Mouse (Mus musculus) C2C12 (cell line): ENCODE measurements around the gene Nxt1. TPM values are rescaled to one million over a fixed set of nuclear protein-coding genes. Genes with fewer than 3 reads are reported as not detected.
A peak's percentile ranks its signal among the peaks of the same experiment; 100 is the strongest.

Source experiments
- H3K27me3 ChIP-seq: one replicate; pipeline ENCODE4 v1.6.1; 2011; ENCODE audit not compliant: control insufficient read depth, insufficient read depth, insufficient read length
- H3K36me3 ChIP-seq: one replicate; pipeline ENCODE4 v1.6.1; 2011; ENCODE audit not compliant: control insufficient read depth, insufficient read depth
- H3K4me3 ChIP-seq: one replicate; pipeline ENCODE4 v1.5.1; 2011; ENCODE audit warnings: mild to moderate bottlenecking, control low read depth; ENCODE audit not compliant: poor library complexity, insufficient read depth, severe bottlenecking
- H3K79me2 ChIP-seq: one replicate; pipeline ENCODE4 v1.6.1; 2011; ENCODE audit not compliant: control insufficient read depth, insufficient read depth
- H3K79me3 ChIP-seq: one replicate; pipeline ENCODE4 v1.6.1; 2011; ENCODE audit warnings: low read depth, control low read depth
- H3ac ChIP-seq: one replicate; pipeline ENCODE3; 2011; ENCODE audit warnings: low read depth; ENCODE audit not compliant: control insufficient read depth, insufficient read length
- CEBPB ChIP-seq: IDR thresholded peaks from one replicate; pipeline ENCODE4 v1.6.1; 2011; ENCODE audit warnings: low read depth, mild to moderate bottlenecking, control low read depth, moderate library complexity
- CTCF ChIP-seq: IDR thresholded peaks from one replicate; pipeline ENCODE4 v1.5.1; 2011; ENCODE audit not compliant: control insufficient read depth, insufficient read depth, insufficient read length
- FOSL1 ChIP-seq: IDR thresholded peaks from one replicate; pipeline ENCODE4 v1.8.0; 2011; ENCODE audit warnings: mild to moderate bottlenecking, low read length; ENCODE audit not compliant: poor library complexity, insufficient read depth, severe bottlenecking
- MAX ChIP-seq: IDR thresholded peaks from one replicate; pipeline ENCODE4 v1.6.1; 2011; ENCODE audit warnings: mild to moderate bottlenecking, control low read depth
- MYOD1 ChIP-seq: IDR thresholded peaks from one replicate; pipeline ENCODE4 v1.6.1; 2011; ENCODE audit warnings: low read depth; ENCODE audit not compliant: control insufficient read depth, insufficient read length
- MYOG ChIP-seq: IDR thresholded peaks from one replicate; pipeline ENCODE4 v1.6.1; 2011; ENCODE audit not compliant: control insufficient read depth, insufficient read length; ENCODE audit errors: extremely low read depth
- USF1 ChIP-seq: IDR thresholded peaks from one replicate; pipeline ENCODE4 v1.6.1; 2011; ENCODE audit warnings: low read depth, mild to moderate bottlenecking, control low read depth, moderate library complexity
- polyA plus RNA-seq: library from polyadenylated mRNA; unstranded; fragments of >200 nt; fragmentation: generic; extraction: Trizol; gene quantifications from one replicate; pipeline ENCODE4 v1.2.1, GENCODE M21; 2012; ENCODE audit warnings: missing spikeins

Gene Nxt1
- polyA plus RNA-seq, 1 experiment: 77.3 TPM

GRCm38 (mm10) chr2:148634466-148634865 is 37.9 kb upstream of the Nxt1 start:
- no peak overlapping the region for H3K4me3 ChIP-seq
- H3K79me3 ChIP-seq: no peaks in the 10 kb centered on the region
- TF ChIP-seq CEBPB (no peak), MAX (no peak)
- H3K79me2 ChIP-seq: no peaks in the 10 kb centered on the region
- H3ac ChIP-seq: no peak overlapping the region
- H3K36me3 ChIP-seq: no peaks in the 10 kb centered on the region
- no peaks in the 10 kb centered on the region for H3K27me3 ChIP-seq

DNA sequence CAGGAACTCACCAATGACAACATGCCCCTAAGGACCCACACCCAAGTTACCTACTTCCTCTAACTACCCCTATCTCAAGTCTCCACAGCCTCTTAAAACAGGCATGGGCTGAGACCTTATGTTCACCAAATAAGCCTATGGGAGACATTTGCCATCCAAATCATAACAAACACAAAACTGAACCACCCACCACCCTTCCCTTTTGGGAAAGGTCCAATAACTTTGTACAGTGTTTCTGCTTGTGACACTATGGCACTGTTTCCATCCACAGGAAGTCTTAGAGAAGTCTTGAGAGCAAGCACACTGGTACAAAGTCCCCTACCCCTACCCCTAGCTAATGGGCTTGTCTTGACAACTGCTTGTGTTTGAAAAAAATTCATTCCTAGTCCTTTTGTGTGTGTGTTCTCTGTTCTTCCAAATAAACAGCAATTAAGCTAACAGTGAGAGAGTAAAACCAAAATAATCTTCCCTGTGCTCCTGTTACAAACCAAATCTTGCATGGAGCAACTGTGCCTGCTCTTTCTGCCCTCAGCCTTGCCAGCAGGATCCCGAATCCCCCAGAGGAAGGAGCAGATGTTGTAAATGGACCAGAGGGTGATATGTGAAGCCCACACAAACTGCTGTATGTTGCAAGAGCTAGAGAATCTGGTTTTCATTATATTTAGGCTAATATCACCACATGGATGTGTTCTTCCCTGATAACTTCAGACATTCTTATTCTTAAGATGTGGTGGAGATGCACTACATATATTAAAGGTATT is 29.6 kb upstream of the Nxt1 start:
- no peaks in the 10 kb centered on the region for H3K36me3 ChIP-seq
- no peak for TF ChIP-seq USF1
- TF ChIP-seq CTCF: no peak
- TF ChIP-seq MYOD1: no peak
- no peak for TF ChIP-seq CEBPB
- TF ChIP-seq MAX: no peak
- no peak overlapping the region for H3ac ChIP-seq
- H3K4me3 ChIP-seq: no peak overlapping the region
- H3K79me3 ChIP-seq: no peaks in the 10 kb centered on the region
- no peaks in the 10 kb centered on the region for H3K27me3 ChIP-seq
- no peaks in the 10 kb centered on the region for H3K79me2 ChIP-seq

DNA sequence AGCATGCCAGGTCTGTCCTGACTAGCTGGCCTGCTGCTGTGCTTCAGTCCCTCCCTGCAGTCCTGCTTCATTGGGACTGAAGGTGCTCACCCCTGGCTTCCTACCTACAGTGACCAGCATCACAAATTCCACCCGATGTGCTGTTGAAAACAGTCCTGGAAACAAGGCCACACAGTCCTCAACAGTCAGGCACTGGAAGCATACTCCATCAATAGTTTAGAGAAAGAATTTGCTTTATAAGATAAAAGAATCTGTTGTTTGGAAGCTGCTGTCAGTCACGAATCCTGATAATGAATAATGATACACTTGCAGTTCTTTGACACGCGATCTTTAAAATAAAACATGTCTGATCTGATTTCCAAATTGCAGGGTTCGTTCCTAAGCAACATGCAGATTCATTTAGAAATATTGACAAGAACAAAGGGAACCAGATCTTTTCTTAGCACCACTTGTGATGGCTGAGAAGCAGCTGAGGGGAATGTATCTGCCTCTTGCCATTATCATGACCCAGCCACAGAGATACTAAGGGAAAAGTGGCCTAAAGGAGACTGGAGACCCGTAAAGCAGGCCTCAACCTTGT is 27.9 kb upstream of the Nxt1 start:
- no peaks in the 10 kb centered on the region for H3K27me3 ChIP-seq
- no peaks in the 10 kb centered on the region for H3K79me2 ChIP-seq
- H3K36me3 ChIP-seq: no peaks in the 10 kb centered on the region
- TF ChIP-seq CTCF (no peak), CEBPB (no peak), FOSL1 (no peak), MYOD1 (no peak), USF1 (no peak), MAX (no peak), MYOG (no peak)
- H3K79me3 ChIP-seq: no peaks in the 10 kb centered on the region
- H3K4me3 ChIP-seq: no peak overlapping the region
- H3ac ChIP-seq: no peak overlapping the region

DNA sequence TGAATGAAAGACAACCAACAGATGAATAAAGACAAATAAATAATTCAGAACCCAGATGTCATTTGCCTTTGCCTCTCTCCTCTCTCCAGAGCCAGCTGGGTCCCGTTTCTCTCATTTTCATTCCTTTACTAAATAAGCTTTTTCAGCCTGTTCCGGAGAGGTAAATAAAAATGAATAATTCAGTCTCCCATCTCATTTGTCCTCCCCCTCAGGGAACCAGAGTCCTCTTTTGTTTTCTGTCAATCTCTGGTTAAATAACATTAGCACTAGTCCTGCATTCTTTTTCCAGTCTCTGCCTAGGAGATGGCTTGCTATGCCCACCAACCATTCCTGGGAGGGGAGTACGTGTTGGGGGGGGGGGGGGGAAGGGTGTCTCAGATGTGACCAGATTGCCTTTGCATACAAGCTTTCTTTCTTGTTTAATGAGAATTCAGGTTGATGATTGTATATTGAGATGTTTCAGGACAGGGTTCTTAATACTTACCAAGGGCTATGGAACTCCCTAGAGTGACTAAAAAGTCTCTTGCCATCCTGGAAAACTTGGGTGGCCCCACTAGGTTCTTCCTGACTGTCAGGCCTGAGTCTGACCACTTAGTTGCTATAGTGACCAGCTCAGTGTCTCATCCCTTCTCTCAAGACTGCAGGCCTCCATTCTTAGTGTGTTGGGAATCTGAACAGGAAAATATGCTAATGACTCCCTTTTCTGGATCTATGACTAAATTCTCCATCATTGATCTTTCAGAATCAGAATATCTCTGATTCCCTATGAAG is 21.6 kb upstream of the Nxt1 start:
- TF ChIP-seq MYOG (no peak), CEBPB (no peak), FOSL1 (no peak), CTCF (no peak), MAX (no peak), MYOD1 (no peak), USF1 (no peak)
- Histone ChIP-seq H3K79me2 (no peaks in the 10 kb centered on the region), H3K27me3 (no peaks in the 10 kb centered on the region), H3ac (no peak overlapping the region), H3K79me3 (no peaks in the 10 kb centered on the region), H3K36me3 (no peaks in the 10 kb centered on the region), H3K4me3 (no peak overlapping the region)

DNA sequence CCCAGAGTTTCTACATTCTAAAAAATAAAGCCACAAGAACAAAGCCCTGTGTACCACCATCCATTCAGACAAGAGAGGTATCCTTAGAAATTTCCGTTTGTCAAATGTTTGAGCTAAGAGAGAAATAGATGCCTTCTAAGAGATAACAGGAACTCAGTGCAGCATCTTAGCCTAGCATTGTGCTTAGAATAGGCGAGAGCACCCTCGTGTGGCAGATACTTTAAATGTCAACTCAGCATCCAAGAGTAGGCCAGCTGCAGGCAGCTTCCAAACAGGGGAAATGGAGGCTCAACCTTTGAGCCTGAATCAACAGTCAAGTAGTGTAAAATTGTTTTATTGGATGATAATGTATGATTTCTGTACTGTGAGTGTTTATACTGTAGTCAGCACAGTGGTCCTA is 17.4 kb upstream of the Nxt1 start:
- no peak for TF ChIP-seq MYOD1
- no peak for TF ChIP-seq FOSL1
- TF ChIP-seq CTCF: peak; percentile 25
- no peak for TF ChIP-seq CEBPB
- no peak for TF ChIP-seq MYOG
- no peak for TF ChIP-seq MAX
- no peaks in the 10 kb centered on the region for H3K79me3 ChIP-seq
- H3K4me3 ChIP-seq: no peak overlapping the region
- H3ac ChIP-seq: no peak overlapping the region
- no peaks in the 10 kb centered on the region for H3K36me3 ChIP-seq
- H3K27me3 ChIP-seq: peaks cover 4% of the 10 kb centered on the region
- H3K79me2 ChIP-seq: no peaks in the 10 kb centered on the region

DNA sequence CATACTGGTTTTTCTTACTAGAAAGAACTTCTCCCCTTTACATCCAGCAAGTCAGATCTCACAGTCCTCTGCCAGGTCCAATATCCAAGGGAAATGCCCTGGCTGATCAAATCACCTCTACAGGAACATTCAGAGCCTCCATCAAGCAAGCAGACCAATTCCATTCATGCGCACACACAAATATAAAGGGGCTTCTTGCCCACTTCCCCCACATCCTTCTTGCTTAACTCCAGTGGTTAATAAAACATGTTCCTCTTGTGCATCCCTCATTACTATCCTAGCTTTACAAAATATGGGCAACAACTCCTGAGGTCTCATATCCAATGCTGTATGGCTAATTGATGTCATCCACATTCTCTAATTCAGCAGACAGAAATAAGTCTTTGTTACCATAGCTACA is 8.9 kb upstream of the Nxt1 start:
- Histone ChIP-seq H3K36me3 (no peaks in the 10 kb centered on the region), H3K4me3 (no peak overlapping the region), H3ac (no peak overlapping the region), H3K79me2 (no peaks in the 10 kb centered on the region), H3K27me3 (peaks cover 12% of the 10 kb centered on the region), H3K79me3 (no peaks in the 10 kb centered on the region)
- TF ChIP-seq CTCF: no peak
- TF ChIP-seq MYOG: no peak
- no peak for TF ChIP-seq FOSL1
- no peak for TF ChIP-seq USF1
- no peak for TF ChIP-seq CEBPB
